Mouse (Mus musculus): ENCODE results near the gene Baiap3. TPM values are rescaled to one million over a fixed set of nuclear protein-coding genes. Genes with fewer than 3 reads are reported as not detected.
"Not testable (repeated sequence)": the region's sequence is repeated elsewhere in the genome, so short reads cannot be mapped to it uniquely, and the experiment has no call there.

The Baiap3 gene
- total RNA-seq, 2 experiments from 2014 or later = 12.3 to 24.4 TPM

- no peak for DNase-seq (ENCODE audit: low spot score in 2 of 2)
- intact Hi-C loops (cut with DNase I) = no loop called here
These were observed 3.5 kb downstream of the Baiap3 start for GRCm38 (mm10) chr17:25252643-25253042.

GRCm38 (mm10) chr17:25250181-25250835, 5.9 kb downstream of the Baiap3 start:
- intact Hi-C loops (cut with DNase I) = no loop called here
- DNase-seq (ENCODE audit: low spot score in 2 of 2) = no peak

- intact Hi-C loops (cut with DNase I) = no loop called here
These were observed 8.0 kb downstream of the Baiap3 start for GRCm38 (mm10) chr17:25248033-25248750.

GRCm38 (mm10) chr17:25244239-25244638, 11.9 kb downstream of the Baiap3 start:
- intact Hi-C loops (cut with DNase I) = no loop called here
- no peak for DNase-seq (ENCODE audit: low spot score in 2 of 2)

More at GRCm38 (mm10) chr17:25248033-25248750, 8.0 kb downstream of the Baiap3 start:
- no peak for DNase-seq (ENCODE audit: low spot score in 2 of 2)

GRCm38 (mm10) chr17:25243131-25243780, 12.9 kb downstream of the Baiap3 start:
- no peak for DNase-seq (ENCODE audit: low spot score in 2 of 2)
- intact Hi-C loops (cut with DNase I) = no loop called here

GRCm38 (mm10) chr17:25239695-25240636, 16.2 kb downstream of the Baiap3 start, which contains the start of the genes Gnptg and Tsr3:
Gene Gnptg, minus strand, starts transcription at chr17:25240124.
Gene Tsr3, plus strand, starts transcription at chr17:25240170.
- intact Hi-C loops (cut with DNase I) = no loop called here
- DNase-seq (ENCODE audit: low spot score in 2 of 2) = peak; percentile 82 to 84

- DNase-seq (ENCODE audit: low spot score in 2 of 2) = no peak
- intact Hi-C loops (cut with DNase I) = no loop called here
These were observed 20.5 kb downstream of the Baiap3 start for GRCm38 (mm10) chr17:25235635-25236034.

GRCm38 (mm10) chr17:25231621-25232020, 24.5 kb downstream of the Baiap3 start:
- intact Hi-C loops (cut with DNase I); DNase-seq (ENCODE audit: low spot score in 2 of 2): not testable (repeated sequence)

- DNase-seq (ENCODE audit: low spot score in 2 of 2) = no peak
- intact Hi-C loops (cut with DNase I) = no loop called here
These were observed 25.5 kb downstream of the Baiap3 start for GRCm38 (mm10) chr17:25230700-25231099.

- DNase-seq (ENCODE audit: low spot score in 2 of 2); intact Hi-C loops (cut with DNase I): not testable (repeated sequence)
These were observed 26.0 kb downstream of the Baiap3 start for GRCm38 (mm10) chr17:25230014-25230655.

- no peak for DNase-seq (ENCODE audit: low spot score in 2 of 2)
- intact Hi-C loops (cut with DNase I) = no loop called here
These were observed 28.2 kb downstream of the Baiap3 start for GRCm38 (mm10) chr17:25227991-25228390.

GRCm38 (mm10) chr17:25225659-25226058, 30.5 kb downstream of the Baiap3 start:
- DNase-seq (ENCODE audit: low spot score in 2 of 2) = no peak
- intact Hi-C loops (cut with DNase I) = no loop called here

- intact Hi-C loops (cut with DNase I) = no loop called here
- no peak for DNase-seq (ENCODE audit: low spot score in 2 of 2)
These were observed 31.5 kb downstream of the Baiap3 start for GRCm38 (mm10) chr17:25224586-25225222.

- no peak for DNase-seq (ENCODE audit: low spot score in 2 of 2)
- intact Hi-C loops (cut with DNase I) = no loop called here
These were observed 33.1 kb downstream of the Baiap3 start for GRCm38 (mm10) chr17:25222951-25223601.

GRCm38 (mm10) chr17:25222504-25222940, 33.6 kb downstream of the Baiap3 start:
- DNase-seq (ENCODE audit: low spot score in 2 of 2) = peak in 1 of 2 experiments; percentile 56

GRCm38 (mm10) chr17:25221821-25222503, 34.2 kb downstream of the Baiap3 start:
- intact Hi-C loops (cut with DNase I) = no loop called here
- peak in 1 of 2 experiments; percentile 54 for DNase-seq (ENCODE audit: low spot score in 2 of 2)

More at GRCm38 (mm10) chr17:25222504-25222940, 33.6 kb downstream of the Baiap3 start:
- intact Hi-C loops (cut with DNase I) = not testable (repeated sequence)

- intact Hi-C loops (cut with DNase I) = no loop called here
- no peak for DNase-seq (ENCODE audit: low spot score in 2 of 2)
These were observed 35.4 kb downstream of the Baiap3 start for GRCm38 (mm10) chr17:25220746-25221145.
